Mouse (Mus musculus) lung, postnatal 0 days (tissue): ENCODE data around the gene Iqgap1.

ENCODE experiments used
- CTCF ChIP-seq: IDR thresholded peaks from 2 replicates; pipeline ENCODE4 v1.5.1; 2016; ENCODE audit warnings: antibody characterized with exemption, mild to moderate bottlenecking
- EP300 ChIP-seq: IDR thresholded peaks from 2 replicates; pipeline ENCODE4 v1.6.1; 2016; ENCODE audit warnings: antibody characterized with exemption, mild to moderate bottlenecking, control low read depth

DNA sequence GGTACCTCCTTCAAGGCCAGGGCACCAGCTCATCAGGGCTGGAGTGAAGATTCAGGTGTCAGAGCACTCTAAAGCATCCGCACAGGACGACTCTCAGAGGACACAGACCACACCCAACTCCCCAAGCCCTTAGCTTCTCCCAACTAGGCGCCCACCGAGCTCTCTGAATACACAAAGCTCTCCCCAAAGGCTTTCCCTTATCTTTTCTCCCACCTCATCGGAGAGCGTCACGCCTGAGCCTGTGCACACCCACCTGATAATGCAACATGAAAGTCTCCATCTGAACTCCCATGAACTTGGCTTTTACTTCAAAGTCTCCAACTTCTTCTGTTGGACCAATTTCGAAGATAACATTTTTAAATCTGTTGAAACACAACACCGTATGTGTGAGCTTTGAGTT lies 109.0 kb downstream of the Iqgap1 start:
- TF ChIP-seq CTCF (no peak), EP300 (no peak)
